Mouse (Mus musculus) Muller cell, postnatal 12 days (primary cell): ENCODE results near the gene Vmn1r55.
"Not testable (repeated sequence)": the region's sequence is repeated elsewhere in the genome, so short reads cannot be mapped to it uniquely, and the experiment has no call there.

Experiments
- DNase-seq: peaks from one replicate; pipeline ENCODE4 v3.0.0-alpha.2; 2015; ENCODE audit errors: inconsistent ontology term

The Vmn1r55 gene

DNA sequence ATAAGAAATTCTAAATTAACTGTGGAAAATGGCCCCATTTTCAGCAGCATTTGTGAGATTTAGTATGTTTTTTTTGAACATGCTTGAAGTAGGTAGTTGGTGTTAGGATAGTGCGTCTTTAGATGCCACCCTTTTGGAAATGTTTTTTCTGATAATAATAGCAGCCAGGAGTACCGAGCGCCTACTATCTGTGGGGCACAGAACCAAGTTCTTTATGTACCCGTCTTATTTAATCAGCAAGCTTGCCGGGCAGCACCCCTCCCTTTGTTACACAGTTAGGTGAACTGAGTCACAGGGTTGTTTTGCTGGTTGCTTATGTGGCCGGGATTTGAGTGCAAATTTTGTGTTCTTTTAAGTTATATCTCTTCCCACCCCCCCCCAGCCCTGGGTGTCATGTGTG, 68.2 kb downstream of the Vmn1r55 start:
- no peak for DNase-seq

DNA sequence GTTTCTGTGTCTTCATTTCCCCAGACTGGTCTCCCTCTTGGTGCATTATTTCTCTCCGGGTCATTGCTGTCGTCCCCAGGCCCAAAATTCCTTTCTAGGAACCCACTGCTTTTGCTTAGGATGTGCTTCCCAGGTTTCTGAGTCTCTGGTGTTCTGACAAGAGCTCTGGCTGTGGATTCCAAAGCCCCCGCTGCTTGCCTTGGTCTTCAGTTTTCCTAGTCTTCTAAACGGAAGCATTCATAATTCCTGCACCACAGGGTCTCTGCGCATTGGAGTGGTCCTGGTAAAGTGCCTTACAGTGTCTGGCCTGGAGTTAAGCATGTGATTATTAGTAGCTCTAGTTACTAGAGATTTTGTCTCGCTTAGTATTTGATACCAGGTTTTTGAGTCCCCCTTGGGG, 68.7 kb downstream of the Vmn1r55 start:
- peak; percentile 10 for DNase-seq

DNA sequence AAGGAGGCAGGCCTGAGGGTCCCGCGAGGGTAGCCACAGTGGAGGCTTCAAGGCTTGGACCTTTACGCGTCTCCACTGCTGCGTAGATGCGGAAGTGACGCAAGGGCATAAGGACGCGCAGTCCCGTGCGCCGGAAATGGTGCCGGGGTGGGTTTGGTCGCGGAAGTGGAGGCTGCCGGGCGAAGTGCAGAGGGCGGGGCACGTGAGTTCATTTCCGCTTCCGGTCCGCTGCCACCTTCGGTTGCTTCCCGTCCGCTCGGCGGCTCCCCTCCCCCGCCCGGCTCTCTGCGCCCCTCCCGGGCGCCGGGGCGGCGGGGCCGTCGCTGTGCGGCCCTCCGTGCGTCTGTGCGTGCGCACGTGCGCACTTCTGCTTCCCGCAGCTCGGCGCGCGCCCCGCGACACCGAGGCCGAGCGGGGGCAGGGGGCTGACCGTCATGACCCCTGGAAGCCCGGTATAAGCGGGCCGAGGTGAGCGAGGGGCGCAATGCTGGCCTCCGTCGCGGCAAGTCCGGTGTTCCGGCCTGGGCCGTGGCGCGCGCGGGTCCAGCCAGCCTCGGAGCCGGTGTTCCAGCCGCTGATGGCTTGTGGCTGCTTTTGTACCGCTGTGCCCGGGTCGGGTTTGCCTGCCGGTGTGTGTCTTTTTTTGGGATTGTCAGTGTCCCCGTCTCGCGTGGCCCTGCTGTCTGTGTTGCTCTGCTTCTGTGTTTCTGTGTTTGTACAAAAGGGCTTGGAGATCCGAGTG, 69.3 kb downstream of the Vmn1r55 start, which contains the start of gene Epn1:
TSS of gene Epn1 (plus strand) at position 226 of the 742 bp plus-strand sequence.
- DNase-seq = peak; percentile 95

DNA sequence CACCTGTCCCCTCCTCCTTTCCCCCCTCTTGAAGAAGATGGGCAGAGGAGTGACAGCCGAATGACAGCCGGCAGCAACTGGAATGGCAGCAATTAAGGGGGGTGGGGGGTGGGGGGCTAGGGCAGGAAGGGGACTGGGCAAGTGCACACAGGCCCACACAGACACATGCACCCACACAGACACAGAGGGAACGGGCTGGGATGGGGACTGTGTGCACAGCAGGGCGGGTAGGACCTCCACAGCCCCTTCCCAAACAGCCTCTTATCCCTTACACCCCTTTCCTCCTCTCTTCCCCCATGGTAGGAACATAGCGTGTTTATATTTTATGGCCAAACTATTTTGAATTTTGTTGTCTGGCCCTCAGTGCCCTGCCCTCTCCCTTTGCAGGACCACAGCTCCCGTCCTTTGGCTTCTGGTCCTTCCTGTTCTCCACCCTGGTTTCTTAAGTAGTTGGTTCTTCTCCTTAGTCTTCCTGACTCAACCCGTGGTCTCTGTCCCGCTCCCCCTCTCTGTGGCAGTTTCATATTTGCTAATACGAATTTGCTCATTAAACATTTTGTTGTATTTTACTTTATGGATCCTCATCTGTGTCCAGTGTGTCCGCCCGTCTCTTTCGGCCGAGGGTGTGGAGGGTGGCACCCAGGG, 70.0 kb downstream of the Vmn1r55 start:
- DNase-seq = not testable (repeated sequence)
